Mouse (Mus musculus): ENCODE measurements at regions not wholly inside any gene's neighbourhood (a gene's known extent, or its start where the extent isn't known, plus 50 kb on each side); places are given as distances from the start of the nearest gene placed in this dataset.

GRCm38 (mm10) chr6:101609015-101609414, 231.3 kb upstream of the Pdzrn3 start:
- intact Hi-C loops (cut with DNase I): no loop called here
- no peak for DNase-seq

- no peak for DNase-seq
- intact Hi-C loops (cut with DNase I): no loop called here
Observed at GRCm38 (mm10) chr6:101603083-101603482, 225.4 kb upstream of the Pdzrn3 start.

DNA sequence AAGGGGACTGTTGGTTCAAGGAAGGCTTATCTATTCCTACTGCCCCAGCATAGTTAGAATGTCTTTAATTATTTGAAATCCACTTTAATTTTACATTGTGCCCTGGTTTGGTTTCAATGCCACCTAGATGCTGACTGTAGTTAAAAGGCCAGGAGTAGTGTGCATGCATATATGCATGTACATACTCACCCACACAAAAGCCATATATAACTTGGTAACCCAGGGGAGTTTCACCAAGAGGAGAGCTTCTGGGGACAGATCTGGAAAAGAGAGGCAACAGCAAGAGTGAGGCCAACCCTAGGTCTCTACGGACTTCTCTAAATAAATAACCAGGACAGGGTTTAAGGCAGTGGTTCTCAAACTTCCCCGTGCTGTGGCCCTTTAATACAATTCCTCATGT, 219.3 kb upstream of the Pdzrn3 start:
- intact Hi-C loops (cut with DNase I): no loop called here
- DNase-seq: no peak

GRCm38 (mm10) chr6:101593782-101594641, 216.3 kb upstream of the Pdzrn3 start:
- peak; percentile 3 to 5 for DNase-seq
- intact Hi-C loops (cut with DNase I): no loop called here

DNA sequence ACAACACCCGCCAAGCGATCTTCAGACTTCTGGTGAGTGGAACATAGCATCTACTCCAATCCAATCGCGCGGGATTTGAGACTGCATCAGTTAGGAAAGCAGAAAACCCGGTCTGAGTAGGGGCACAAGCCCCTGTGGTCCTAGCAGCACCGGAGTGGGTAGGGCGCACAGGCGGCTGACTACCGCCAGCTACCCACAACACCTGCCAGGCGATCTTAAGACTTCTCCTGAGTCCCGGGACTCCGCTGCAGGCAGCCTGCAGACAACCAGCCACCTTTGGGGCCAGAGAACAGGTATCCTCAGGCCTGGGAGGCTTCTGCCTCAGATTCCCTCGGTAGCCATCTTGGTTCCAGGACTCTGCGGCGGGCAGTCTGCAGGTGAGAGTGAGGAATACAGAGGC, 208.2 kb upstream of the Pdzrn3 start:
- intact Hi-C loops (cut with DNase I): no loop called here
- DNase-seq: no peak

GRCm38 (mm10) chr6:101580824-101581223, 203.1 kb upstream of the Pdzrn3 start:
- no peak for DNase-seq
- intact Hi-C loops (cut with DNase I): no loop called here

GRCm38 (mm10) chr6:101556096-101556495, 178.4 kb upstream of the Pdzrn3 start:
- DNase-seq: no peak
- intact Hi-C loops (cut with DNase I): no loop called here

- intact Hi-C loops (cut with DNase I): no loop called here
Observed at GRCm38 (mm10) chr6:101554965-101555604, 177.4 kb upstream of the Pdzrn3 start.

GRCm38 (mm10) chr6:101550501-101551268, 173.0 kb upstream of the Pdzrn3 start:
- intact Hi-C loops (cut with DNase I): no loop called here
- DNase-seq: no peak

More at GRCm38 (mm10) chr6:101554965-101555604, 177.4 kb upstream of the Pdzrn3 start:
- peak in 1 of 2 experiments; percentile 12 for DNase-seq

DNA sequence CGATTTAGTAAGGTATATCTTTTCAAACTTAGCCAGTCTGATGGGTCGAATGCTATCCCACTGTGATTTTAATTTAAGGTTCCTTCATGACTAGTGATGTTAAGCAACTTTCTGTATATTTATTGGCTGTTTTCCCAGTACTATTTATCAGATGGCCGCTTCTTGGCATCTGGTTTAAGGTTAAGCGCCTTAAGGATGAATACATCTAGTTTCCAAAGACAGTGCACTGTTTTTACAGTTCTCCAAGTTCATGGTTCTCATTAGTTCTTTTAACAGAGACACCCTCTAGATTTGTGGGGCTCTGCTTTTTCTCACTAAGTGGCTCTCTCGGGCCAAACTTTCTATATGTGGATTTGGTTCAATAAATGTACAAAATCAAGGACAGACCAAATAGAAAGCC, 159.9 kb upstream of the Pdzrn3 start:
- DNase-seq: no peak
- intact Hi-C loops (cut with DNase I): loop anchor here (5.0 kb wide), 2 partner anchors 80 to 655 kb away; no protein-coding TSS in a partner anchor

GRCm38 (mm10) chr6:101534214-101535052, 156.7 kb upstream of the Pdzrn3 start:
- peak in 1 of 2 experiments; percentile 15 for DNase-seq
- intact Hi-C loops (cut with DNase I): loop anchor here (1.0 to 5.0 kb wide), 5 partner anchors 62 to 652 kb away; partner anchors contain the start of gene Pdzrn3

- intact Hi-C loops (cut with DNase I): loop anchor here (5.0 kb wide), 1 partner anchor 60 kb away; no protein-coding TSS in a partner anchor
- peak; percentile 31 to 43 for DNase-seq
Observed at GRCm38 (mm10) chr6:101532436-101532835, 154.7 kb upstream of the Pdzrn3 start.

DNA sequence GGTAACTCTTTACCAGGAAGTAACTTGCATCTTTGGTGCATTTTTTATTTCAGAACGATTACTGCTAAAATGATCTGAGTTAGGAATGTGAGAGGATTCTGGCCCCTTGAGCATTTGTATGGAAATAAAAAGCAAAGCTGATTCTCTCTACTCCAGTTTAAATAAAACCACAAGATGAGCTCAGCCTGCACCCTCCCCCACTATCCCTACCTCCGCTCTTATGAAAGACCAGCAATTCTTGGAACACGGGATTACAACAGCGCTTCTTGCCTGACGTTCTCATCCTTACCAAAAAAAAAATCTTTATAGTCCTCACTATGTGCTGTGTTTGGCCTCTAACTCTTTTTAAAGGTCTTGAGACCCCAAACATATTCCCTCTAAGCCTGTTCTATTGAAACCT, 154.2 kb upstream of the Pdzrn3 start:
- intact Hi-C loops (cut with DNase I): loop anchor here (5.0 kb wide), 1 partner anchor 60 kb away; no protein-coding TSS in a partner anchor
- no peak for DNase-seq

- DNase-seq: no peak
- intact Hi-C loops (cut with DNase I): no loop called here
Observed at GRCm38 (mm10) chr6:101525129-101525528, 147.4 kb upstream of the Pdzrn3 start.

DNA sequence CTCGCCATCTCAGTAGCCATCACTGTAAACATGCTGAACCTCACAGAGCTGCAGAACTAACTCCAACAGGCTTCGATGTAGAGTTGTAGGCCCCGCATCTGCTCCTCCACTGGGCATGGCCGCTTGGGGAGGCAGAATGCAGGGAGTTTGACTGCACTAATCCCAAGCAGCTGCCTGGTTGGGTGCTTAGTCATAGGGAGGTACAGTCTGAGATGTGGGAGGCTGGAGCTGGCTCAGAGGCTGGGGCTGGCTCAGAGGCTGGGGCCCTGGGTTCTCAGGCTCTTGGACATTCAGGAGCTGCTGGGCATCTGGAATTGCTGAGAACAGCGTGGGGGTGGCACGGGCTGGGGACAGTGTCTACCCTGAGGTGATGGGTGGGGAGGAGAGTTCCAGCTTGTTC, 143.6 kb upstream of the Pdzrn3 start:
- intact Hi-C loops (cut with DNase I): no loop called here
- no peak for DNase-seq

DNA sequence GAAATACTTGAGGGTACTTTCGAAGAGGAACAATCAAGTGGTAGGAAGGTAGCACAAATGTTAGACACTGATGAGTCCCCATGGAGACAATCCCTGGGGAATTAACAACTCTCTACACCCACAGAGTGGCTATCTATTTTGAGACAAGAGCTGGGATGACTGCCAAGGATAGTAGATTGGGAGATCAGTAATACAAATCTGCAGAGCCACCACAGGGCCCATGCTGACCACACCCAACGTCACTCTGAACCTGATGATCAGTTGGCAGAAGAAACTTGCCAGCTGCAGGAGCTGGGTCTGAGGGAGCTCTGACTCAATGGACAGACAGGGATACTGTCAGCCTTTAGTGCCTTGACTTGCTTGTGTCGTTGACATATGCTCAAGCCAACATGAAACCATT, 143.1 kb upstream of the Pdzrn3 start:
- intact Hi-C loops (cut with DNase I): no loop called here
- no peak for DNase-seq

DNA sequence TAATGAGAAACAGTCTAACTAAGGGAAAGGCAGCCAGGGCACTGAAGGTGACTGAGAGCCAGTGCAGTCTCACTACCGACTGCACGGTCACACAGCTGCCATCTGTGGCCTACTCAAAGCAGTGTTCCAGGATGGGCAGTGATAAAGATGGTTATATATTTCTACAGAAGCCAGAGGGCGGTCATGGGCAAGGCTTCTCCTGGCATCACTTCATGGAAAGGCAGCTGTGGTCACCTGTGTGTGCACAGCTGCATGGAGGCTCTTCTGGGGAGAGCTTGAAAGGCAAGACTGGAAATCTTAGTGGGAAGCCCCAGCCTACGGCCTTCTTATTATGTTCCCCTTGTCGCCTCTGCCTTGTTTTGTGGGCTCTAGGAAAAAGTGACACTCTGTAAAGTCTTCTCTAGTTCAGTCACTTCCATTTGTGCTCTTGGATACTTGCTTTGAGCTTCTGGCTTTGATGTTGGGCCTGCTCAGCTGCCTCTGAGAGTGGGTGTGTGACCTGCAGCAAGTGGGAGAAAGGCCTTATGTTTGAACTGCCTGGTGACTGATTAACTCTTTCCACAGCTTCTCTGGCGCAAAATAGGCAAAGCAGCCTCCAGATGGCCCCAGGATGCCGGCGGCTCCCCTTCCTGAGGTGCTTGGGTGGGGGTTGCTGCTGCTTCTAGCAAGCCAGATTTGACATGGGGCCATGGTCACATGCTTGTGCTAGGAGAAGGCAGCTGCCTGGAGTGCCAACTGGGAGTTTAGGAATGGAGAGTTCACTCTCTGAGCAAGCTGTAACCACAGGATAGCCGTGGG, 141.4 kb upstream of the Pdzrn3 start:
- DNase-seq: no peak
- intact Hi-C loops (cut with DNase I): no loop called here

- no peak for DNase-seq
- intact Hi-C loops (cut with DNase I): no loop called here
Observed at GRCm38 (mm10) chr6:101517584-101517983, 139.9 kb upstream of the Pdzrn3 start.

GRCm38 (mm10) chr6:101513696-101514095, 136.0 kb upstream of the Pdzrn3 start:
- no peak for DNase-seq
- intact Hi-C loops (cut with DNase I): no loop called here

All from heart, postnatal 36 days (tissue).